Mouse (Mus musculus) E14TG2a.4 (cell line): Measurements from ENCODE around the gene 1700080O16Rik.

Source experiments
- CTCF ChIP-seq: conservative IDR thresholded peaks from 2 replicates; pipeline ENCODE4 v1.5.1; 2014; ENCODE audit warnings: low read length
- NANOG ChIP-seq: IDR thresholded peaks from 2 replicates; pipeline ENCODE4 v1.6.1; 2014; ENCODE audit warnings: borderline replicate concordance, low read length, mixed read lengths
- POU5F1 ChIP-seq: IDR thresholded peaks from 2 replicates; pipeline ENCODE4 v1.6.1; 2014; ENCODE audit warnings: low read length, borderline replicate concordance

DNA sequence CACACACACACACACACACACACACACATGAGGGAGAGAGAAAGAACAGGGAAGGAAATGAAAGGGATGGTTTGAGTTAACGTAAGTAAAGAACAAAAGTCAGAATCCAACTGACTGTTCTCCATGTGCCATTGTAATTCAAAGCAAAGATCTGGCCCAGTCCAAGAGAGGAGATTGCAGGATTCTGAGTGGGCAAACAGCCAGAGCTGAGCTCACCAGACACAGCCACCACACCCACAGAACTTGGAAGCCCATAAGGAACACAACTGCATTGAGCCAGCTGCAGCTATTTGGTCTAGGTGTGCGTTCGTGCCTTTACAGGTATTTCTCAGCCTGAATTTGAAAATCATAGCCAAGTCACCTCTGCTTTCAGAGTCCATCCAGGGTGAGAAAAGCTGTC, 24.5 kb downstream of the 1700080O16Rik start:
- TF ChIP-seq CTCF, result no peak
- no peak for TF ChIP-seq POU5F1
- TF ChIP-seq NANOG, result no peak
